Mouse (Mus musculus): ENCODE measurements around the gene Sorcs3. TPM values are rescaled to one million over a fixed set of nuclear protein-coding genes. Genes with fewer than 3 reads are reported as not detected.

The Sorcs3 gene
- total and polyA plus RNA-seq, 2 experiments from 2014 or later: 10.9 to 20.8 TPM

DNA sequence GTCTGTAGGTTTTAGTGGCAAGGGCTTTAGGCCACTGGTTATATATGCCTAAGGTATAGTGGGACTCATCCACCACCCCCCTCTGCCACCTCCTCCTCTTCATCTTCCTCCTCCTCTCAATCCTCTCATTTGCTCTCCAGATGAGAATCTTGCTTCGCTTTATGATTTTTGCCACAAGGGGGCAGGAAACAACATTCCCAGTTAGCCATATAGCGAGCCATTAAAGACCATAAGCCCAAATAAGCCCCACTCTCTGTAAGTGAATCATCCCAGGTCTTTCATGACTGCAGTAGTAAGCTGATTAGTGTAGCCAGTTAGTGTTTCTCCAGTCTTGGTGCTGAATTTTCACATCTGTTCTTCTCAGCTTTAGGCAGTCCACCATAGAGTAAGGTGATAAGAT, 205.5 kb downstream of the Sorcs3 start:
- Histone ChIP-seq H3K4me1 (ENCODE audit: insufficient read depth) (no peaks in the 10 kb centered on the region), H3K9ac (no peak overlapping the region)
- 49% methylated on average over 2 of the region's 2 CpGs for WGBS

DNA sequence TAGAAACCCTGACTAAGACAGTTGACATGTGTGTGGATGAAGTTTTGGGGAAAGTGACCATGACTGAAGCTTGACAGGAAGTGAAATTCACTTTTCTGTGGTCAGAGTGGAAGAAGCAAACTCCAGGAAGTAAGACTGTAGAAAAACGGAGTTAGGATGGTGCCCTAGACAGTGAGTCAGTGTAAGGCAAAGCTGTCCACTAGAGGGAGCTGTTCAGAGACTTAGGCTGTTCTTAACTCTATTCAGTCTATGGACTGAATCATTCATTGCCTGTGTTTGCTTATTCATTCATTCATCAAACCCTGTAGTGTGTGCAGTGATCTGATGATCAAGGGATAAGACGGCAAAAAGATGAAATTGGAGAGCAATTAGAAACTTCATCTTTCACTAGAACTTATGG, 208.0 kb downstream of the Sorcs3 start:
- Histone ChIP-seq H3K4me1 (ENCODE audit: insufficient read depth) (no peaks in the 10 kb centered on the region), H3K9me3 (ENCODE audit: low read length) (no peaks in the 10 kb centered on the region), H3K9ac (no peak overlapping the region), H3K4me3 (ENCODE audit: low read depth, low read length) (no peak overlapping the region), H3K4me2 (ENCODE audit: low read depth) (no peak overlapping the region), H3K27me3 (ENCODE audit: insufficient read depth, low read length) (no peaks in the 10 kb centered on the region), H3K36me3 (ENCODE audit: insufficient read depth) (no peaks in the 10 kb centered on the region), H3K27ac (ENCODE audit: low read depth, low read length) (no peak overlapping the region)
- DNase-seq: peak; percentile 38
- no peak for ATAC-seq
- TF ChIP-seq CTCF (IDR thresholded peaks at IDR 0.05; ENCODE audit: low read depth): peak; percentile 62
- WGBS: 62% methylated on average over 2 of the region's 2 CpGs

More for the DNA sequence above, 205.5 kb downstream of the Sorcs3 start:
- peak; percentile 54 for TF ChIP-seq CTCF (IDR thresholded peaks at IDR 0.05; ENCODE audit: low read depth)
- Histone ChIP-seq H3K27ac (ENCODE audit: low read depth, low read length) (no peak overlapping the region), H3K4me3 (ENCODE audit: low read depth, low read length) (no peak overlapping the region), H3K9me3 (ENCODE audit: low read length) (no peaks in the 10 kb centered on the region), H3K27me3 (ENCODE audit: insufficient read depth, low read length) (no peaks in the 10 kb centered on the region), H3K4me2 (ENCODE audit: low read depth) (no peak overlapping the region), H3K36me3 (ENCODE audit: insufficient read depth) (no peaks in the 10 kb centered on the region)
- ATAC-seq: no peak
- no peak for DNase-seq

DNA sequence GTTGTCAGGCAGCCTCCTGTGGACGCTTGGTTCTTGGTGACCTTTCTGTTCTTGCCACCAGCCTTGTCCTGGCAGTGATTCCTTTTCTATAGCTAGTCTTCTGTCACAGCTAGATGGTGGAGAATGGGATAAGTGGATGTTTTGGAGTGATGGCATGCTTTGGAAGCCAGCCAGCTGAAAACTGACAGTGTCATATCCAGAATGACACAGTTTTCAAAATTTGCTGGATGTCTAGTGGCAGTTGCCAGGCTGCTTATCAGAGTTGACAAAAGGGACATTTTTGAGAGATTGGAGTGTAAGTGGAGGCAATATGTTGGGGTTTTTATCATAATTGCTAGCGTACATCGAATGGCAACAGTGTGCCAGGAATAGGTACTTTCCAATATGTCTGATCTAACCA, 212.5 kb downstream of the Sorcs3 start:
- DNase-seq (no peak), ATAC-seq (no peak)
- no peak for TF ChIP-seq CTCF (IDR thresholded peaks at IDR 0.05; ENCODE audit: low read depth)

DNA sequence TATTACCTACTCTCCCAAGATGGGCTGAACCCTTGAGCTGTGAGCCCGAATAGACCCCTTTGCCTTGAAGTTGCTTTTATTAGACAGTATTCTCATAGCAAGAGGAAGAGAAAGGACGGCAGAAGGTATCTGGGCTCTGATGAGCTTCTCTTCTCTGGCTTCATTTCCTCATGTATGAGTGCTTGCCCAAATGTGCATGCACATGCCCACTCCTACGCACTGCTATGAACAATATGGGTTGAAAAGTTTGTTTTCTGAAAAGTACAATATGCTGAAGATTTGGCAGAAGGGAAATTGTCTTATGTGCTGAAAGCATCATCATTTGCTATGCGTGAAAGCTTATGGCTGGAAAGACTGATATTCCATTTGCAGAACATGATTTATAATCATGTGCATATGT, 223.4 kb downstream of the Sorcs3 start:
- peak; percentile 61 for DNase-seq
- no peak for TF ChIP-seq CTCF (IDR thresholded peaks at IDR 0.05; ENCODE audit: low read depth)
- peak; percentile 82 for ATAC-seq

More for the DNA sequence above, 212.5 kb downstream of the Sorcs3 start:
- Histone ChIP-seq H3K4me2 (ENCODE audit: low read depth) (no peak overlapping the region), H3K36me3 (ENCODE audit: insufficient read depth) (no peaks in the 10 kb centered on the region), H3K4me3 (ENCODE audit: low read depth, low read length) (no peak overlapping the region), H3K27ac (ENCODE audit: low read depth, low read length) (no peak overlapping the region), H3K9me3 (ENCODE audit: low read length) (no peaks in the 10 kb centered on the region), H3K27me3 (ENCODE audit: insufficient read depth, low read length) (no peaks in the 10 kb centered on the region), H3K4me1 (ENCODE audit: insufficient read depth) (no peaks in the 10 kb centered on the region), H3K9ac (no peak overlapping the region)
- WGBS: 40% methylated on average over 3 of the region's 3 CpGs

DNA sequence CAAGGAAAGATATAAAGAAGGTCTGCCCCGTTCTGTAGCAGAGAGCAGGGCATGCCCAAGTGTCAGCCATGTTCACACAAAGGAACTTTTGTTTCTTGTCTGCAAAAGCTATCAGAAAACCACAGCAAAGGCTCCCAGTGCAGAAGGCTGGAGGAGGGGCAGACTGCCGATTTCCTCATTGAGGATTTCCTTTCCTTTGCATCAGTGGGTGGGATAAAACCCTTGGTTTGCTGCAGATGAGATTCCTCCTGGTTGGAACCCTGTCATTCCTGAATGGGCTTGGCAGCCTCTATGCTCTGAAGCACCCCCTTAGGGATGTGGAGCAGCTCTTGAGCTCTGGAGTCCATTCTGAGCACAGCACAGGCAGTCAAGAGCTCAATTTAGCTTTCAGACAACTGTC, 223.9 kb downstream of the Sorcs3 start:
- no peak overlapping the region for H3K9ac ChIP-seq
- H3K9me3 ChIP-seq (ENCODE audit: low read length): no peaks in the 10 kb centered on the region
- H3K36me3 ChIP-seq (ENCODE audit: insufficient read depth): no peaks in the 10 kb centered on the region
- 4% methylated on average over 2 of the region's 2 CpGs for WGBS
- TF ChIP-seq CTCF (IDR thresholded peaks at IDR 0.05; ENCODE audit: low read depth): no peak
- no peak overlapping the region for H3K27ac ChIP-seq (ENCODE audit: low read depth, low read length)
- H3K4me1 ChIP-seq (ENCODE audit: insufficient read depth): no peaks in the 10 kb centered on the region
- H3K4me3 ChIP-seq (ENCODE audit: low read depth, low read length): no peak overlapping the region
- H3K4me2 ChIP-seq (ENCODE audit: low read depth): no peak overlapping the region
- H3K27me3 ChIP-seq (ENCODE audit: insufficient read depth, low read length): no peaks in the 10 kb centered on the region
- DNase-seq: peak; percentile 28
- peak; percentile 75 for ATAC-seq

More for the DNA sequence above, 223.4 kb downstream of the Sorcs3 start:
- no peak overlapping the region for H3K4me2 ChIP-seq (ENCODE audit: low read depth)
- H3K4me1 ChIP-seq (ENCODE audit: insufficient read depth): no peaks in the 10 kb centered on the region
- H3K36me3 ChIP-seq (ENCODE audit: insufficient read depth): no peaks in the 10 kb centered on the region
- H3K4me3 ChIP-seq (ENCODE audit: low read depth, low read length): no peak overlapping the region
- no peaks in the 10 kb centered on the region for H3K9me3 ChIP-seq (ENCODE audit: low read length)
- WGBS: 71% methylated on average over 4 of the region's 4 CpGs
- no peak overlapping the region for H3K27ac ChIP-seq (ENCODE audit: low read depth, low read length)
- no peak overlapping the region for H3K9ac ChIP-seq
- H3K27me3 ChIP-seq (ENCODE audit: insufficient read depth, low read length): no peaks in the 10 kb centered on the region

DNA sequence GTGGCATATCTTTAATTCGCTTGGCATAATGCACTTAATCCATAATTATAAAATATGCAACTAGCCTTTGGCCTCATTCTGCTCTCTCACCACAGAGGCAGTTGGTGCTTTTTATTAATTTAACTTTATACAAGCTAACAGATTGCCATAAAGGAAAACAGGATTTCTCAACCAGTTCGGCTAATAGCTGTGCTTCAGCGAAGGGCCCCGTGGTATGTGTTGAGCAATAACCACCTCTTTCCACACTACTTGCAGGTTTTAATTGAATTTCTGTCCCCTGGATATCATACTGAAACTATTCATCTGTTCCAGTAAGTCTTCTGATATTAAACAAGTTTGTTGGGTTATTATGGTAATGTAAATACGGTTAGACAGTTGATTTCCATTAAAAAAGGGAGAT, 224.5 kb downstream of the Sorcs3 start:
- H3K27me3 ChIP-seq (ENCODE audit: insufficient read depth, low read length): no peaks in the 10 kb centered on the region
- H3K4me2 ChIP-seq (ENCODE audit: low read depth): no peak overlapping the region
- no peaks in the 10 kb centered on the region for H3K9me3 ChIP-seq (ENCODE audit: low read length)
- TF ChIP-seq CTCF (IDR thresholded peaks at IDR 0.05; ENCODE audit: low read depth): no peak
- no peaks in the 10 kb centered on the region for H3K36me3 ChIP-seq (ENCODE audit: insufficient read depth)
- 86% methylated on average over 5 of the region's 5 CpGs for WGBS
- no peak overlapping the region for H3K9ac ChIP-seq
- H3K27ac ChIP-seq (ENCODE audit: low read depth, low read length): no peak overlapping the region
- DNase-seq (no peak), ATAC-seq (no peak)
- H3K4me1 ChIP-seq (ENCODE audit: insufficient read depth): no peaks in the 10 kb centered on the region
- H3K4me3 ChIP-seq (ENCODE audit: low read depth, low read length): no peak overlapping the region

DNA sequence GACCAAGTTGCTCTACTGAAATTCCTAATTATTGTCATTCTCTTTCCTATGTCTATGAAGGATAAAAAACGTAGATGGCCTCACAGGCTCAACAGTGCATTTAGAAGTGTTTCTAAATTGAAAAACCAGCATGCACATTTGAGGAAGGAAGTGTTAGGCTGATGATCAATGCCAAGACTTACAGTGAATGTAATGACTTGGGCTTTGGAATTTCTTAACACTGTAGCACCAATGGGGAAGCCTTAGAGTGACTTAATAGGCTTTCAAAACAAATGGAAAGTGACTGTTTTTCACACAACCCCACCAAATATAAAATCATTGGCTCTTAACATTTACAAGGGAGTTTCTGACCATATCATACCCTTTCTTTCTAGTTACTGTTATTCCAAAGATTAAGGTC, 232.6 kb downstream of the Sorcs3 start:
- Histone ChIP-seq H3K9ac (no peak overlapping the region), H3K4me3 (ENCODE audit: low read depth, low read length) (no peak overlapping the region), H3K36me3 (ENCODE audit: insufficient read depth) (no peaks in the 10 kb centered on the region), H3K4me2 (ENCODE audit: low read depth) (no peak overlapping the region), H3K27ac (ENCODE audit: low read depth, low read length) (no peak overlapping the region), H3K9me3 (ENCODE audit: low read length) (no peaks in the 10 kb centered on the region), H3K27me3 (ENCODE audit: insufficient read depth, low read length) (no peaks in the 10 kb centered on the region), H3K4me1 (ENCODE audit: insufficient read depth) (no peaks in the 10 kb centered on the region)
- DNase-seq: no peak
- ATAC-seq: no peak
- 85% methylated on average over 1 of the region's 1 CpGs for WGBS
- TF ChIP-seq CTCF (IDR thresholded peaks at IDR 0.05; ENCODE audit: low read depth): no peak

DNA sequence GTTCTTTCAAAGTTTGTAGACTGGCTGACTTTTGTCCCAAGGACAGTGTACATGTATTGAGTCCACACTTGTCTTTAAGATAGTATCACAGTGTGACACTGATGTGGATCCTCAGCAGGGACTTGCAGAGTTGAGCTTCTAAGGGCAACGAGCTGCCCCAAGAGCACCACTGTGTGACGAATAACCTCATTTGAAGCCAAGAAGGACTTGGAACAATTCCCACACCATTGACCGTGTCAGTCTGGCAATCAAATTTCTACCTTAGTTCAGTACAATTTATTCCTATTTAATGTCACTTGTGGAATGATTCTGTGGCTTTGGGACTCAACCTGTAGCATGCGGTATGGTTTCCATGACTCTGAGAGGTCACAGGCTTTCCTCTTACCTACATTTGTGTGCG, 255.3 kb downstream of the Sorcs3 start:
- no peak overlapping the region for H3K27ac ChIP-seq (ENCODE audit: low read depth, low read length)
- no peak for TF ChIP-seq CTCF (IDR thresholded peaks at IDR 0.05; ENCODE audit: low read depth)
- H3K9ac ChIP-seq: no peak overlapping the region
- 85% methylated on average over 5 of the region's 5 CpGs for WGBS
- no peak overlapping the region for H3K4me2 ChIP-seq (ENCODE audit: low read depth)
- H3K9me3 ChIP-seq (ENCODE audit: low read length): no peaks in the 10 kb centered on the region
- no peaks in the 10 kb centered on the region for H3K36me3 ChIP-seq (ENCODE audit: insufficient read depth)
- no peak for ATAC-seq
- DNase-seq: no peak
- H3K4me1 ChIP-seq (ENCODE audit: insufficient read depth): peaks cover 5% of the 10 kb centered on the region; the same call in 1 of the 2 replicates
- H3K27me3 ChIP-seq (ENCODE audit: insufficient read depth, low read length): no peaks in the 10 kb centered on the region
- H3K4me3 ChIP-seq (ENCODE audit: low read depth, low read length): no peak overlapping the region
